Mouse (Mus musculus): ENCODE measurements around the gene Xab2.
"Not testable (repeated sequence)": the region's sequence is repeated elsewhere in the genome, so short reads cannot be mapped to it uniquely, and the experiment has no call there.

The Xab2 gene

GRCm38 (mm10) chr8:3609046-3609815 is 11.9 kb downstream of the Xab2 start:
- DNase-seq (ENCODE audit: low read depth, low spot score) = no peak

GRCm38 (mm10) chr8:3607822-3608221 is 13.3 kb downstream of the Xab2 start:
- no peak for DNase-seq (ENCODE audit: low read depth, low spot score)

DNA sequence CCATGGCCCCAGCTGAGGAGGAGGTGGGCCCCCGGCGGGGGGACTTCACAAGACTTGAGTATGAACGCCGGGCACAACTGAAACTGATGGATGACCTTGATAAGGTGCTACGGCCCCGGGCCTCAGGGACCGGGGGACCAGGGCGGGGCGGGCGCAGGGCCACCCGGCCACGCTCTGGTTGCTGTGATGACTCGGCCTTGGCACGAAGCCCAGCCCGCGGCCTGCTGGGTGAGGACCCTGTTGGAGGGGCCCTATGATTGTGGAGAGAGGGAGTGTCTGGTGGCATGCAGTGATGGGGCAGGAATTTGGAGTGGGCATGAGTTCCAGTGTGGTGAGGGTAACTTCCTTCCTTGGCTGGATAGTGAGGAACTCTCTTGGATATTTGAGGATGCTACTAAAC is 14.5 kb downstream of the Xab2 start:
- DNase-seq (ENCODE audit: low read depth, low spot score) = no peak

GRCm38 (mm10) chr8:3603439-3603838 is 17.7 kb downstream of the Xab2 start:
- DNase-seq (ENCODE audit: low read depth, low spot score) = no peak

- no peak for DNase-seq (ENCODE audit: low read depth, low spot score)
Measured at GRCm38 (mm10) chr8:3600401-3600800, 20.7 kb downstream of the Xab2 start.

DNA sequence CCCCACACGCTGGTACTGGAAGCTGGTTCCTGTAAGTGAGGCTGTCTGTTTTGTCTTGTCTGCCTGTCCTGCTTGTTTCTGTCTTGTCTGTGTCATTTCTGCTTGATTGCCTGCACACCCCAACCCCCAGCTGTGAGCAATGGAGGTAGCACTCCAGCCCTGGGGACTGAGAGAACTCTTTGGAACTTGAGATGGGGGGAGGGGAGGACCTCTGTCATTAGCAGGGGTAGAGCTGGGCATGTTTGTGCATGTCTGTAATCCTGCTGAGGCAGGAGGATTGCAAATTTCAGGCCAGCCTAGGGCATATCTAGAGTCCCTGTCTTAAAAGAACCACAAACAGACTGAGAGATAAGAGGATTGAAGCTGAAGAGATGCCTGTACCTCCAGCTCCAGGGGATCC is 21.9 kb downstream of the Xab2 start:
- no peak for DNase-seq (ENCODE audit: low read depth, low spot score)

GRCm38 (mm10) chr8:3598054-3598453 is 23.1 kb downstream of the Xab2 start:
- no peak for DNase-seq (ENCODE audit: low read depth, low spot score)

GRCm38 (mm10) chr8:3594466-3594865 is 26.6 kb downstream of the Xab2 start:
- no peak for DNase-seq (ENCODE audit: low read depth, low spot score)

GRCm38 (mm10) chr8:3593470-3593869 is 27.6 kb downstream of the Xab2 start:
- DNase-seq (ENCODE audit: low read depth, low spot score) = no peak

DNA sequence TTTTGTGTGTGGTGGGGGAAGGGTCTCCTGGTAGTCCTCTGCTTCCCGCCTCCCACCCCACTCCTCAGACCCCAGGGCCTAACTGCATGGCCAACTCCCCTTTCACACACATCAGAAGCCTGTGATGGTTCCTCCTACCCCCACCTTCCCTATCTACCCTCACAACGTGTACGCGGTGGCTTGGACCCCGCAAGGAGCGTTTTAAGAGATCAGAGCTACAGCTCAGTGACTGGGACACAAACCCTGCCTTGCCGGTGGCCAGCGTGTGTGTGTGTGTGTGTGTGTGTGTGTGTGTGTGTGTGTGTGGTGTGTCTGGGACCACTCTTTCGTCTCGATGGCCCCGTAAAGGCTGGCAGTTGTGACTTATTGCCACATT is 32.9 kb downstream of the Xab2 start:
- DNase-seq (ENCODE audit: low read depth, low spot score) = no peak

DNA sequence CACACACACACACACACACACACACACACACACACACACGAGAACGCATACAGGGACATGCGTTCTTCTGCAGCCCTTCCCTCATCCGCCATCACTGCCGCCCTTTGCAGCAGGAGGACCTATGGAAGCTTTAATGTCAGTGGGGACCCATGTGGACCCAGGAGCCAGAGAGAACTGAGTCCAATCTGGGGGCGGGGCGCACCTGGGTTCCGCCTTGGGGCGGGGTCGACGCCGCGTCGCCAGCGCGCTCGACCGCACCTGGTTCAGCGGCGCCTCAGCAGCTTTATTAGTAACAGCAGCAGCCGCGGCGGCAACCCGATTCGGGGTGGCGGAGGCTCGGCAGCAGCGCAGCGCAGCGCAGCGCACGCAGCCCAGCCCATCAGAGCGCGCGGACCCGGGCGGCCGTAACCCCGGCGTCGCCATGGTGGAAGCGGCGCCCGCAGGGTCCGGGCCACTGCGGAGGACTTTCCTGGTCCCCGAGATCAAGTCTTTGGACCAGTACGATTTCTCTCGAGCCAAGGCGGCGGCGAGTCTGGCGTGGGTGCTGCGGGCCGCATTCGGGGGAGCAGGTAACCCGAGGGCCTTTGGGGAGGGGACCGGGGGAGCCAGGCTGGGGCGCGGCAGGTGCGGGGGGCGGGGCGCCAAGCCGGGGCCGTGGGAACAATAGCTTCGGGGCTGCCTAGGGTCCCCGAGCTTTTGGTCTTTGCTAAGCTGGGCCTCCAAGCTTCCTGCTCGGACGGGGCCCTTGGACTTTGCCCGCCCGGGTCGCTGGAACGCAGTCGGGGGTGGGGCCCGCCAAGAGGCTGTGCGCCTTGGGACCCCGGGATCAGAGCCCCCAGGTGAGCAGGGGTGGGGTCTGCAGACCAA is 33.5 kb downstream of the Xab2 start:
- DNase-seq (ENCODE audit: low read depth, low spot score) = peak; percentile 32

DNA sequence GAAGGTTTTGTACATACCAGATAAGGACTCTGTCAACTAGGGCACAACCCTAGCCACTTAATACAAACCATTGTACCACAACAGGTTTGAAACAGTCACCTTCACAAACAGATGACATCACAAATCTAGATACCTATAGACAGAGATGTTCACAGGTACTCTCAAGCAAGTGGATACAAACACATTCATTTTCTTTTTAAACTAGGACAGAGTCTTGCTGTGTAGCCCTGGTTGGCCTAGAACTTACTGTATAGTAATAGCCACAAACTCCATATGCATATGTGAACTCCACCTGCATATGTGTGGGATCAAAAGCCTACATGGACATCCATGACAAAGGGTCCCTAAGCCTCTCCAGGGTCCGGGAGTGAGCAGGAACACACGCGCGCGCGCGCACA is 34.1 kb downstream of the Xab2 start, which contains the start of gene Camsap3:
TSS of gene Camsap3 (plus strand) at position 301 of the 398 bp plus-strand sequence.
- DNase-seq (ENCODE audit: low read depth, low spot score) = no peak

DNA sequence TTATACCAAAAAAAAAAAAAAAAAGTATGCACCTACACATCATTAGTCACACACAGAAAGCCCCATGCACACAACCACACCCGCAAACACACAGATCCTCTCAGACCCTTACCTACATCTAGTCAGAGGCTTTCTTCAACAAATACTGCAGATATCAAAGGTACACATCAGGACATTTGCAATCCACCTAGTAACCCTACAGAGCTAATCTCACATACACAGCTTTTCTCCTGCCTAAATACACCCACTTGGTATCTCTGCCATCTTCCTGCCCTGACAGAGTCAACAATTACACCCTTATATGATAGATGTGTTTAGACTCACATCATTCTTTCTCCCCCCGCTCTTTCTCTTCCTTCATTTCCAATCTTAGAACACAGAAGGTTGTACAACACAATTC is 34.7 kb downstream of the Xab2 start:
- DNase-seq (ENCODE audit: low read depth, low spot score) = no peak

- DNase-seq (ENCODE audit: low read depth, low spot score) = not testable (repeated sequence)
Measured at GRCm38 (mm10) chr8:3581961-3582360, 39.2 kb downstream of the Xab2 start.

DNA sequence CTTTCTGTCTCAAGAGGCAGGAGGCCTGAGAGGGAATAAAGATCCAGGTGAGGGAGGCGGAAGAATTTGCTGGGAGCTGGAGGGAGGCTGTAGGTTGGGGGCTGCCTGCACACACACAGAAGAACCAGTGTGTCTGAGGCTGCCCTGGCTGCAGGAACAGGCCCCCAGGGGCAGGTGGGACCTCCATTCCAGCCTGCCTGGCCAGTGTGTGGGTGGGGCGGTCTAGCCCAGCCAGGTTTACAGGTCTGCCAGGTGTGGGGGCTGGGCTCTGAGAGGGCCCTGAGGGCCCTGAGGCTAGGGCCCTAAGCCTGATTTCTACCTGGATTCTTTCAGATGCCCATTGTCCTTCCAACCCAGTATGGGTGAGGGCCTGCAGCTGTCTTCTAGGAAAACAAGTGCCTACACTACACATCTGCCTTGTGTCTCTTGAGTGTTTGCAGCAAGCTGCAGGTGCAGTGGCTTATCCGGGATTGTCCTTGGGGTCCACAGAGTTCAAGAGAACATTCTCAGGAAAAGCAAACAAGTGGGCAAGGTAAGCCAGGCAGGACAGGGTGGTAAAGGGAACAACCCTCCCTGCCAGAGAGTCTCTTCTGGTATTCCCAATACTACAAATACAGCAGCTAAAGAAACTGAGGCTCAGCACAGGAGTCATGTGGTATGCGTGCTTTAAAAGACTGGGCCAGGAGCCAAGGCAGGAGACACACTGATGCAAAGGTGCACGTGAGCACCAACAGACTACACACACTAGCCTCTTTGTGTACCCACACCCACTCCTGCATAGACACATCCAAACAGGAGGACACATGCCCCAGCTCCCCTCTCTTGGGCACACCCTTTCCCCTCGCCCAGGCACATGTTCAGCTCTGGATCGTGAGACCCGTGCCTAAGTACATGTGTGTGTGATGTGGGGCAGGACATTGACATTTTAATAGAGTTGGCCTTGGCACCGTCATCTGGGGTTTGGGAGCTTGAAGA is 41.4 kb downstream of the Xab2 start:
- DNase-seq (ENCODE audit: low read depth, low spot score) = no peak

- no peak for DNase-seq (ENCODE audit: low read depth, low spot score)
Measured at GRCm38 (mm10) chr8:3576211-3576960, 44.7 kb downstream of the Xab2 start.

DNA sequence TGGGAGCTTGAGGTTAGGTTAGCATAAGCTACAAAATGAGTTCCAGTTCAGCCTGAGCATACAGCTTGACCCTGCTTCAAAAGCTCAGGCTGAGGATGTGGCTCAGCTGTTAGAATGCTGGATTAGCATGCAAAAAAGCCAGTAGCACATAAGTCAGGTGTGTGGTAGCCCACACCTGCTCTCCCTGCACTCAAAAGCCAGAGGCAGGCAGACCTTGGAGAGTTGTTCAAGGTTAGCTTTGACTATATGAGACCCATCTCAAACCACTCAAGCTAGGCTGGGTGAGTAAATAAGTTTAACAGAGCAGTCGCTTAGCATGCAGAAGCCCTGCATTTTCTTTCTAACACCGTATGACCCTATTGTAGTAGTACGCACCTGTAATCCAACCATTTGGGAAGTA is 46.6 kb downstream of the Xab2 start:
- DNase-seq (ENCODE audit: low read depth, low spot score) = no peak

DNA sequence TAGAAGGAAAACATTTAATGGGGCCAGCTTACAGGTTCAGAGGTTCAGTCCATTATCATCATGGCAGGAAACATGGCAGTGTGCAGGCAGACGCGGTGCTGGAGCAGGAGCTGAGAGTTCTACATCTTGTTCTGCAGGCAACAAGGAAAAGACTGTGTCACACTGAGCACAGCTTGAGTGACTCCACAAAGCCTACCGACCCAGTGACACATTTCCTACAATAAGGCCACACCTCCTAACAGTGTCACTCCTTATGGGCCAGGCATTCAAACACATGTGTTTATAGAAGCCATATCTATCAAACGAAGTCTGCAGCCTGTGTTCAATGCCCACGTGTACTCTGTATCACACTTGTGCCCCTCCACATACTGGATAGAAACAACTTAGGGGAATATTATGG is 51.3 kb downstream of the Xab2 start:
- DNase-seq (ENCODE audit: low read depth, low spot score) = no peak

DNA sequence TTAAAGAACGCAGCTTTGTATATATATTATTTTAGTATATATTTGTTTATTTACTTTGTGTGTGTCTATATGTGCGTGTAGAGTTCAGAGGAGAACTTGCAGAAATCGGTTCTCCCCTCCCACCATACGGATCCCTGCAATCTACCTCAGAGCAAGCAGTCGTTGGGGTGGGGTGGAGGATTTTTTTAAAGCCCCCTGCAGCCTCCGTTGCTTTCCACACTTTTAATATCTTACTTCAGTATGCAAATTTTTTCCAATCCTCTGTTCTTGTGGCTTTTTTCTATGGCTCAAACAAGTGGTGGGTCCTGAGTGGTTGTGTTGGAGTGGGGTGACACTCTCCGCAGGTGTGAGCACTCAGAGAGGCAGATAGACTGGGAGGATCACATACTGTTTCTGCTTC is 52.7 kb downstream of the Xab2 start:
- DNase-seq (ENCODE audit: low read depth, low spot score) = no peak

GRCm38 (mm10) chr8:3567641-3568371 is 53.3 kb downstream of the Xab2 start, which contains the start of gene C330021F23Rik:
TSS of gene C330021F23Rik (plus strand) at chr8:3567990.
- DNase-seq (ENCODE audit: low read depth, low spot score) = no peak
